Mouse (Mus musculus) forebrain, embryonic 14.5 days (tissue): ENCODE measurements around the gene Rpusd4. TPM values are rescaled to one million over a fixed set of nuclear protein-coding genes. Genes with fewer than 3 reads are reported as not detected.

ENCODE experiments used
- ATAC-seq: fragments of 200-750 bp; cut with Nextera tagmentation; 2 replicates; pipeline ENCODE4 v1.8.0; 2017; ENCODE audit warnings: mild to moderate bottlenecking, moderate library complexity
- DNase-seq: peaks from one replicate; pipeline ENCODE4 v3.0.0-alpha.2; 2015; ENCODE audit warnings: low spot score
- H3K27ac ChIP-seq: fragments of 300-500 bp; sonication (generic); 2 replicates; pipeline ENCODE4 v1.5.1; 2014; ENCODE audit warnings: low read depth, mild to moderate bottlenecking, control low read depth, low read length, moderate library complexity
- H3K27me3 ChIP-seq: fragments of 300-500 bp; sonication (generic); replicated peaks from 2 replicates; pipeline ENCODE4 v1.6.1; 2014; ENCODE audit warnings: low read length, control low read depth, mixed read lengths; ENCODE audit not compliant: control insufficient read depth, insufficient read depth
- H3K36me3 ChIP-seq: fragments of 300-500 bp; sonication (generic); 2 replicates; pipeline ENCODE4 v1.6.1; 2014; ENCODE audit warnings: low read length, control low read depth; ENCODE audit not compliant: control insufficient read depth, insufficient read depth
- H3K4me1 ChIP-seq: fragments of 300-500 bp; sonication (generic); 2 replicates; pipeline ENCODE4 v1.6.1; 2014; ENCODE audit warnings: antibody characterized with exemption, low read length, control low read depth; ENCODE audit not compliant: control insufficient read depth, insufficient read depth
- H3K4me2 ChIP-seq: fragments of 300-500 bp; sonication (generic); 2 replicates; pipeline ENCODE4 v1.6.1; 2014; ENCODE audit warnings: mild to moderate bottlenecking, control low read depth, low read length
- H3K4me3 ChIP-seq: fragments of 300-500 bp; sonication (generic); 2 replicates; pipeline ENCODE4 v1.5.1; 2014; ENCODE audit warnings: low read depth, low read length, control low read depth
- H3K9ac ChIP-seq: fragments of 300-500 bp; sonication (generic); 2 replicates; pipeline ENCODE4 v1.6.1; 2014; ENCODE audit warnings: mild to moderate bottlenecking, low read length, control low read depth, moderate library complexity
- H3K9me3 ChIP-seq: fragments of 300-500 bp; sonication (generic); replicated peaks from 2 replicates; pipeline ENCODE4 v1.6.1; 2016; ENCODE audit warnings: low read length, control low read depth, mixed read lengths; ENCODE audit not compliant: control insufficient read depth
- WGBS: fragments of 180-500 bp; shearing (Covaris S2); extraction: QIAGEN DNeasy Blood & Tissue Kit; methylation state at CpG from one replicate; pipeline ENCODE4 v1.1.7; 2014; 5-methylcytosine and 5-hydroxymethylcytosine counted together
- polyA plus RNA-seq: library from polyadenylated mRNA; unstranded; fragments of >200 nt; fragmentation: Nextera tagmentation; extraction: Ambion mirVana; gene quantifications from 2 replicates; pipeline ENCODE4 v1.2.1, GENCODE M21; 2014

Rpusd4 gene
- polyA plus RNA-seq, 1 experiment from 2014 or later: 23.1 TPM

GRCm38 (mm10) chr9:35297791-35298190 lies 30.1 kb downstream of the Rpusd4 start:
- no peak overlapping the region for H3K4me2 ChIP-seq
- ATAC-seq: no peak
- H3K27ac ChIP-seq: no peak overlapping the region
- no peaks in the 10 kb centered on the region for H3K36me3 ChIP-seq
- DNase-seq: no peak
- H3K9ac ChIP-seq: no peak overlapping the region
- no peaks in the 10 kb centered on the region for H3K27me3 ChIP-seq
- H3K9me3 ChIP-seq: no peaks in the 10 kb centered on the region
- H3K4me3 ChIP-seq: no peak overlapping the region
- no peaks in the 10 kb centered on the region for H3K4me1 ChIP-seq

GRCm38 (mm10) chr9:35302172-35302571 lies 34.5 kb downstream of the Rpusd4 start:
- H3K4me3 ChIP-seq: no peak overlapping the region
- no peaks in the 10 kb centered on the region for H3K27me3 ChIP-seq
- no peak for ATAC-seq
- H3K9me3 ChIP-seq: no peaks in the 10 kb centered on the region
- H3K4me2 ChIP-seq: no peak overlapping the region
- no peak for DNase-seq
- WGBS: 91% methylated on average over 3 of the region's 3 CpGs
- no peak overlapping the region for H3K9ac ChIP-seq
- H3K36me3 ChIP-seq: no peaks in the 10 kb centered on the region
- H3K27ac ChIP-seq: no peak overlapping the region
- H3K4me1 ChIP-seq: no peaks in the 10 kb centered on the region

- DNase-seq (peak; percentile 38), ATAC-seq (no peak)
- H3K4me2 ChIP-seq: no peak overlapping the region
- no peaks in the 10 kb centered on the region for H3K4me1 ChIP-seq
- no peaks in the 10 kb centered on the region for H3K36me3 ChIP-seq
- no peaks in the 10 kb centered on the region for H3K9me3 ChIP-seq
- H3K27ac ChIP-seq: no peak overlapping the region
- H3K27me3 ChIP-seq: no peaks in the 10 kb centered on the region
- whole genome bisulfite sequencing: 85% methylated on average over 7 of the region's 7 CpGs
- H3K4me3 ChIP-seq: no peak overlapping the region
- no peak overlapping the region for H3K9ac ChIP-seq
Observed at GRCm38 (mm10) chr9:35307461-35307860, 39.8 kb downstream of the Rpusd4 start.

- H3K27ac ChIP-seq: no peak overlapping the region
- no peaks in the 10 kb centered on the region for H3K9me3 ChIP-seq
- DNase-seq: no peak
- no peaks in the 10 kb centered on the region for H3K27me3 ChIP-seq
- no peak overlapping the region for H3K9ac ChIP-seq
- ATAC-seq: no peak
- H3K4me1 ChIP-seq: peaks cover 9% of the 10 kb centered on the region
- 82% methylated on average over 6 of the region's 6 CpGs for WGBS
- H3K36me3 ChIP-seq: no peaks in the 10 kb centered on the region
- H3K4me2 ChIP-seq: no peak overlapping the region
- H3K4me3 ChIP-seq: no peak overlapping the region
Observed at GRCm38 (mm10) chr9:35310377-35310776, 42.7 kb downstream of the Rpusd4 start.

GRCm38 (mm10) chr9:35312516-35312915 lies 44.9 kb downstream of the Rpusd4 start:
- no peak overlapping the region for H3K4me3 ChIP-seq
- H3K27ac ChIP-seq: no peak overlapping the region
- no peak overlapping the region for H3K4me2 ChIP-seq
- H3K36me3 ChIP-seq: no peaks in the 10 kb centered on the region
- no peak overlapping the region for H3K9ac ChIP-seq
- no peaks in the 10 kb centered on the region for H3K27me3 ChIP-seq
- 47% methylated on average over 3 of the region's 3 CpGs for WGBS
- no peak for ATAC-seq
- no peak for DNase-seq
- peaks cover 9% of the 10 kb centered on the region for H3K4me1 ChIP-seq
- H3K9me3 ChIP-seq: no peaks in the 10 kb centered on the region

- ATAC-seq (0 out of 2 replicates have a peak, but pooled peaks have one; percentile 24), DNase-seq (peak; percentile 60)
- Histone ChIP-seq H3K27ac (peak overlapping the region; percentile 63), H3K9me3 (no peaks in the 10 kb centered on the region), H3K4me3 (no peak overlapping the region), H3K36me3 (no peaks in the 10 kb centered on the region), H3K27me3 (no peaks in the 10 kb centered on the region), H3K9ac (no peak overlapping the region), H3K4me2 (no peak overlapping the region), H3K4me1 (peaks cover 17% of the 10 kb centered on the region)
- 14% methylated on average over 4 of the region's 4 CpGs for WGBS
Observed at GRCm38 (mm10) chr9:35313601-35314000, 45.9 kb downstream of the Rpusd4 start.

- 11% methylated on average over 1 of the region's 1 CpGs for WGBS
- Histone ChIP-seq H3K4me2 (no peak overlapping the region), H3K9me3 (no peaks in the 10 kb centered on the region), H3K27ac (no peak overlapping the region; the same call in 1 of the 2 replicates), H3K4me1 (peaks cover 20% of the 10 kb centered on the region), H3K36me3 (no peaks in the 10 kb centered on the region), H3K27me3 (no peaks in the 10 kb centered on the region), H3K4me3 (no peak overlapping the region), H3K9ac (no peak overlapping the region)
- DNase-seq: peak; percentile 50
- ATAC-seq: peak; percentile 54
Observed at GRCm38 (mm10) chr9:35314254-35314653, 46.6 kb downstream of the Rpusd4 start.

- Histone ChIP-seq H3K9ac (no peak overlapping the region), H3K9me3 (no peaks in the 10 kb centered on the region), H3K4me1 (peaks cover 20% of the 10 kb centered on the region), H3K4me3 (no peak overlapping the region), H3K27me3 (no peaks in the 10 kb centered on the region), H3K4me2 (no peak overlapping the region), H3K36me3 (no peaks in the 10 kb centered on the region), H3K27ac (no peak overlapping the region)
- no peak for ATAC-seq
- no peak for DNase-seq
- 74% methylated on average over 3 of the region's 3 CpGs for WGBS
Observed at GRCm38 (mm10) chr9:35316771-35317211, 49.1 kb downstream of the Rpusd4 start.

GRCm38 (mm10) chr9:35317233-35317980 lies 49.7 kb downstream of the Rpusd4 start:
- WGBS: 41% methylated on average over 9 of the region's 9 CpGs

More at GRCm38 (mm10) chr9:35317233-35317980, 49.7 kb downstream of the Rpusd4 start:
- Histone ChIP-seq H3K27ac (no peak overlapping the region), H3K4me2 (no peak overlapping the region), H3K9me3 (no peaks in the 10 kb centered on the region), H3K36me3 (no peaks in the 10 kb centered on the region), H3K4me1 (peaks cover 20% of the 10 kb centered on the region), H3K9ac (no peak overlapping the region), H3K4me3 (no peak overlapping the region), H3K27me3 (no peaks in the 10 kb centered on the region)
- no peak for DNase-seq
- ATAC-seq: no peak
